Mouse (Mus musculus) lung, adult 2 months (tissue): Measurements from ENCODE around the gene Scaf11. TPM values are rescaled to one million over a fixed set of nuclear protein-coding genes. Genes with fewer than 3 reads are reported as not detected.

Source experiments
- DNase-seq: peaks from one replicate; pipeline ENCODE4 v3.0.0; 2022
- H3K4me1 ChIP-seq: fragments of 200-500 bp; 2 replicates; pipeline ENCODE4 v1.6.1; 2011; ENCODE audit warnings: low read length; ENCODE audit not compliant: control insufficient read depth, insufficient read depth
- H3K4me3 ChIP-seq: fragments of 200-500 bp; replicated peaks from 2 replicates; pipeline ENCODE3; 2011; ENCODE audit warnings: low read depth, mild to moderate bottlenecking, control low read depth, low read length; ENCODE audit errors: extremely low read depth
- CTCF ChIP-seq: fragments of 200-500 bp; IDR thresholded peaks from 2 replicates; pipeline ENCODE4 v1.5.1; 2011; ENCODE audit warnings: mild to moderate bottlenecking, low read length, control low read depth; ENCODE audit not compliant: insufficient read depth
- POLR2A ChIP-seq: fragments of 200-500 bp; IDR thresholded peaks from 2 replicates; pipeline ENCODE4 v1.6.1; 2011; ENCODE audit warnings: low read depth, mild to moderate bottlenecking, control low read depth, low read length, borderline replicate concordance; ENCODE audit errors: extremely low read depth
- WGBS: fragments of 180-500 bp; shearing (Covaris S2); methylation state at CpG from one replicate; pipeline ENCODE4 v1.1.7; 2018; 5-methylcytosine and 5-hydroxymethylcytosine counted together
- polyA plus RNA-seq: library from polyadenylated mRNA; depleted of rRNA; stranded (reverse); fragments of >200 nt; gene quantifications from 2 replicates; pipeline ENCODE4 v1.2.3, GENCODE M21; 2012

Gene Scaf11
- polyA plus RNA-seq, 1 experiment: 24.6 TPM

GRCm38 (mm10) chr15:96488941-96489786 lies 28.5 kb upstream of the Scaf11 start:
- TF ChIP-seq CTCF (peak; percentile 44; the same call in 1 of the 2 replicates), POLR2A (no peak)
- no peak for DNase-seq
- WGBS: 31% methylated on average over 20 of the region's 20 CpGs
- no peaks in the 10 kb centered on the region; the same call in 1 of the 2 replicates for H3K4me1 ChIP-seq
- no peak overlapping the region for H3K4me3 ChIP-seq

- no peak for DNase-seq
- H3K4me3 ChIP-seq: no peak overlapping the region
- TF ChIP-seq CTCF (no peak), POLR2A (no peak)
- WGBS: 62% methylated on average over 12 of the region's 12 CpGs
- H3K4me1 ChIP-seq: no peaks in the 10 kb centered on the region; the same call in 1 of the 2 replicates
Observed at GRCm38 (mm10) chr15:96487066-96487698, 26.5 kb upstream of the Scaf11 start.

- no peak for DNase-seq
- 63% methylated on average over 3 of the region's 3 CpGs for WGBS
- no peak for TF ChIP-seq POLR2A
- TF ChIP-seq CTCF: no peak
- Histone ChIP-seq H3K4me3 (no peak overlapping the region), H3K4me1 (no peaks in the 10 kb centered on the region)
Observed at GRCm38 (mm10) chr15:96480822-96481221, 20.2 kb upstream of the Scaf11 start.

- Histone ChIP-seq H3K4me3 (no peak overlapping the region), H3K4me1 (no peaks in the 10 kb centered on the region)
- TF ChIP-seq CTCF (no peak), POLR2A (no peak)
- WGBS: 88% methylated on average over 12 of the region's 12 CpGs
- no peak for DNase-seq
Observed at GRCm38 (mm10) chr15:96478006-96478405, 17.4 kb upstream of the Scaf11 start.

- H3K4me3 ChIP-seq: no peak overlapping the region
- TF ChIP-seq POLR2A (no peak), CTCF (peak; percentile 87)
- WGBS: 6% methylated on average over 7 of the region's 7 CpGs
- DNase-seq: peak; percentile 90
- H3K4me1 ChIP-seq: no peaks in the 10 kb centered on the region
Observed at GRCm38 (mm10) chr15:96476359-96476758, 15.7 kb upstream of the Scaf11 start.

- WGBS: 74% methylated on average over 7 of the region's 7 CpGs
- Histone ChIP-seq H3K4me1 (no peaks in the 10 kb centered on the region), H3K4me3 (no peak overlapping the region)
- no peak for TF ChIP-seq CTCF
- TF ChIP-seq POLR2A: no peak
- no peak for DNase-seq
Observed at GRCm38 (mm10) chr15:96475571-96475972, 14.9 kb upstream of the Scaf11 start.

GRCm38 (mm10) chr15:96474325-96474955 lies 13.8 kb upstream of the Scaf11 start:
- Histone ChIP-seq H3K4me3 (peak overlapping the region; percentile 21), H3K4me1 (no peaks in the 10 kb centered on the region)
- DNase-seq: no peak
- WGBS: 50% methylated on average over 20 of the region's 20 CpGs
- TF ChIP-seq CTCF (no peak), POLR2A (peak; percentile 32; the same call in 1 of the 2 replicates)

GRCm38 (mm10) chr15:96473920-96474319 lies 13.3 kb upstream of the Scaf11 start:
- Histone ChIP-seq H3K4me3 (no peak overlapping the region), H3K4me1 (no peaks in the 10 kb centered on the region)
- no peak for DNase-seq
- TF ChIP-seq POLR2A: no peak
- no peak for TF ChIP-seq CTCF
- 88% methylated on average over 15 of the region's 15 CpGs for WGBS

- Histone ChIP-seq H3K4me1 (no peaks in the 10 kb centered on the region), H3K4me3 (no peak overlapping the region)
- whole genome bisulfite sequencing: 82% methylated on average over 2 of the region's 2 CpGs
- no peak for TF ChIP-seq POLR2A
- no peak for TF ChIP-seq CTCF
- no peak for DNase-seq
Observed at GRCm38 (mm10) chr15:96468316-96468715, 7.7 kb upstream of the Scaf11 start.
